Mouse (Mus musculus) midbrain, embryonic 15.5 days (tissue): ENCODE measurements at regions not wholly inside any gene's neighbourhood (a gene's known extent, or its start where the extent isn't known, plus 50 kb on each side); places are given as distances from the start of the nearest gene placed in this dataset.

ENCODE experiments used
- ATAC-seq: fragments of 200-750 bp; cut with Nextera tagmentation; replicated peaks from 2 replicates; pipeline ENCODE4 v1.8.0; 2017; ENCODE audit warnings: moderate TSS enrichment
- H3K27ac ChIP-seq: fragments of 300-500 bp; sonication (generic); 2 replicates; pipeline ENCODE4 v1.5.1; 2015; ENCODE audit warnings: mild to moderate bottlenecking, inconsistent platforms
- H3K27me3 ChIP-seq: fragments of 300-500 bp; sonication (generic); replicated peaks from 2 replicates; pipeline ENCODE4 v1.6.1; 2015; ENCODE audit warnings: inconsistent platforms
- H3K36me3 ChIP-seq: fragments of 300-500 bp; sonication (generic); replicated peaks from 2 replicates; pipeline ENCODE4 v1.6.1; 2015; ENCODE audit warnings: inconsistent platforms
- H3K4me1 ChIP-seq: fragments of 300-500 bp; sonication (generic); 2 replicates; pipeline ENCODE4 v1.6.1; 2015; ENCODE audit warnings: inconsistent platforms
- H3K4me2 ChIP-seq: fragments of 300-500 bp; sonication (generic); 2 replicates; pipeline ENCODE4 v1.6.1; 2015; ENCODE audit warnings: inconsistent platforms, mild to moderate bottlenecking, moderate library complexity
- H3K4me3 ChIP-seq: fragments of 300-500 bp; sonication (generic); 2 replicates; pipeline ENCODE4 v1.5.1; 2015; ENCODE audit warnings: mild to moderate bottlenecking, inconsistent platforms
- H3K9ac ChIP-seq: fragments of 300-500 bp; sonication (generic); 2 replicates; pipeline ENCODE4 v1.6.1; 2015; ENCODE audit warnings: mild to moderate bottlenecking, inconsistent platforms
- H3K9me3 ChIP-seq: fragments of 300-500 bp; sonication (generic); 2 replicates; pipeline ENCODE4 v1.6.1; 2016; ENCODE audit warnings: inconsistent platforms
- WGBS: fragments of 180-500 bp; shearing (Covaris S2); methylation state at CpG from one replicate; pipeline ENCODE4 v1.1.7; 2015; ENCODE audit warnings: mixed read lengths; 5-methylcytosine and 5-hydroxymethylcytosine counted together

DNA sequence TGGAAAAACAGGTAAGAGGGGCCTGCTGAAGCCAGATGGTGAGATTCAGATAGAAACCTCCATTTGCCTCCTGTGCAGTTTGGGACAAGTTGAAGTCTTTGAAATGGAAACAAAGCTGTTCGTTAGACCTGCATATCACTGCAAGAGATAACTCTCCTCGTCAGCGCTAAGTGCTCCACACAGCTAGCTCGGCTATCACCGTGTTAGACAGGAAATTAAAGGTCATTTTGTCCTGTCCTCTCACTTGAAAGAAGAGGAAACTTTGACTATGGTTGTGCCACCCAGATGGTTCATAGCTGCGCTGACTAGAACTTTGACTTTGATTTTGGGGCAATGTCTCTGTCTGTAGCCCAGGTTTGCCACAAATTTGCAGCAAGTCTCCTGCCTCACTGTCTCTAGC lies 198.5 kb upstream of the Bcl6 start:
- no peaks in the 10 kb centered on the region for H3K4me1 ChIP-seq
- H3K4me2 ChIP-seq, result no peak overlapping the region
- H3K9me3 ChIP-seq, result no peaks in the 10 kb centered on the region
- ATAC-seq, result no peak
- H3K9ac ChIP-seq, result no peak overlapping the region
- H3K4me3 ChIP-seq, result no peak overlapping the region
- no peak overlapping the region for H3K27ac ChIP-seq
- H3K27me3 ChIP-seq, result no peaks in the 10 kb centered on the region
- 88% methylated on average over 6 of the region's 6 CpGs for WGBS
- H3K36me3 ChIP-seq, result no peaks in the 10 kb centered on the region

DNA sequence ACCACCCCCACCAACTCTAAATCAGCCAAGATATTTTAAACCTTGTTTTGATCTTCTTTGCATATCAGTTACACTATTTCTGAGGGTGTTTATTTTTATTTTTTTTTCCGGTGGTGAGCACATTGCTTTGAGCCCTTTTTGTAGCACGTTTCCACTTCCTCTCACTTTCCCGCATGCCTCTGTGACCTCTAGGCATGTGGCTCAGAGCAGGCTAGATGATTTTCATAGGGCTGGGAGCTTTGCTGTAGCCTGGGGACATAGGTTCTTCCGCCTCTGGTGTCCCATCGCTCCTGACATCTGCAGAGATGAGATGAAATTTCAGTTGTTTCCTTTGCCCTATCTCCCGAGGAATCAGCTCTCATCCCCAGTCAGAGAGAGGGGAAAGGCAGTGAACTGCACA lies 197.3 kb upstream of the Bcl6 start:
- Histone ChIP-seq H3K4me1 (no peaks in the 10 kb centered on the region), H3K9ac (no peak overlapping the region), H3K27me3 (no peaks in the 10 kb centered on the region), H3K9me3 (no peaks in the 10 kb centered on the region), H3K27ac (no peak overlapping the region), H3K4me3 (no peak overlapping the region), H3K4me2 (no peak overlapping the region), H3K36me3 (no peaks in the 10 kb centered on the region)
- WGBS, result 87% methylated on average over 6 of the region's 6 CpGs
- ATAC-seq, result no peak

DNA sequence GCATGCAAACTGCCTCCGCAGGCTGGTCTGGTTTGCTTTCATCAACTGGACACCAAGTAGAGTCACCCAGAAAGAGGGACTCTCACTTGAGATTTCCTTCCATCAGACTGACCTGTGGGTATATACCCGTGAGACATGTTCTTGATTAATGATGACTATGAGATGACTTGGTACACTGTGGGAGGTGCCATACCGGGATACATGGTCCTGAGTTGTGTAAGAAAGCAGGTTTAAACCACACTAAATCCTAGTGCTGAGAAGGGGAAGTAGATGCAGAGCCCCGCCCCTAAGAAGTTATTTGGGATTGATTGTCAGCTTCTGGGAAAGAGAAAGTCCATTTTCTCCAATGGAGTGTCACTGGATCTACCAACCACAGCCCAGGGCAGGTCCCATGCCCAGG lies 196.2 kb upstream of the Bcl6 start:
- no peaks in the 10 kb centered on the region for H3K36me3 ChIP-seq
- ATAC-seq, result no peak
- no peaks in the 10 kb centered on the region for H3K9me3 ChIP-seq
- H3K27ac ChIP-seq, result no peak overlapping the region
- no peak overlapping the region for H3K4me3 ChIP-seq
- no peaks in the 10 kb centered on the region for H3K27me3 ChIP-seq
- H3K9ac ChIP-seq, result no peak overlapping the region
- 95% methylated on average over 4 of the region's 4 CpGs for WGBS
- H3K4me1 ChIP-seq, result no peaks in the 10 kb centered on the region
- H3K4me2 ChIP-seq, result no peak overlapping the region

DNA sequence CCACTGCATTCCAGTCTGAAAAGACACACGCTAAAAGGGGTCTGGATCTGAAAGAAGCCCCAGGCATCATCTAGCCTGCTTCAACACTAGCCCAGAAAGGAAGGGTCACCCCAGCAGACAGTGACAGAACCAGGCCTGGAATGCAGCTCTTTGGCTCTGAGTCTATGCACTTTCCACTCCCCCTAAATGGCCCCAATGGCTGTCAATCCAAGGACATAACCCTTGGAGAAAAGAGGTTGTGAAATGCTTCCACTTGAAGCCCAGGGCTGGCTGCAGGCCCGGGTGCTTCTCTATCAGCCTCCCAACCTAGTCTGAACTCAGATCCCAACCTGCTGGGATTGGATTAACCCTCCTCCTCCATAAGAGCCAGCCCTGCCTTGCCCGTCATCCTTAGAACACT lies 194.6 kb upstream of the Bcl6 start:
- H3K27me3 ChIP-seq, result no peaks in the 10 kb centered on the region
- ATAC-seq, result no peak
- WGBS, result 81% methylated on average over 3 of the region's 3 CpGs
- no peak overlapping the region for H3K9ac ChIP-seq
- no peaks in the 10 kb centered on the region for H3K9me3 ChIP-seq
- H3K4me3 ChIP-seq, result no peak overlapping the region
- no peak overlapping the region for H3K4me2 ChIP-seq
- H3K27ac ChIP-seq, result no peak overlapping the region
- H3K36me3 ChIP-seq, result no peaks in the 10 kb centered on the region
- H3K4me1 ChIP-seq, result no peaks in the 10 kb centered on the region

DNA sequence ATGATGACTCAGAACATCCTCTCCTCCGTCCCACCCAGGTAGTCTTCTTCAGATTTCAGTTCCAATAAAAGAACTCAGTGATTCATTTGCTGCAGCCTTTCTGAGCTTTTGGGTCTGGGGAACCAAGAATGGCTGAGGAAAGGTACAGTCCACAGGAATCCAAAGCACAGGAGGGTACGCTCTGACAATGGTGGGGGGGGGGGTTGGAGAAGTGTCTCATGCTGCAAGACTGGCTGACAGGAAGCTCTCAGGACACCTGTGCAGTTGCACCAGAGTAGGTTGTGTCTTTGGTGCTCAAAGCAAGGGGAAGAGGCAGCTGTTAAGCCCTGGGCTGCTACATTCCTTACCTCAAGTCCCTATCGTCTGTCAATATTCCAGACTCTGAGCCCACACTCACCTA lies 192.7 kb upstream of the Bcl6 start:
- Histone ChIP-seq H3K27me3 (no peaks in the 10 kb centered on the region), H3K4me3 (no peak overlapping the region), H3K9me3 (no peaks in the 10 kb centered on the region), H3K27ac (no peak overlapping the region), H3K4me1 (no peaks in the 10 kb centered on the region), H3K4me2 (no peak overlapping the region), H3K9ac (no peak overlapping the region), H3K36me3 (no peaks in the 10 kb centered on the region)
- WGBS, result 90% methylated on average over 3 of the region's 3 CpGs
- no peak for ATAC-seq

DNA sequence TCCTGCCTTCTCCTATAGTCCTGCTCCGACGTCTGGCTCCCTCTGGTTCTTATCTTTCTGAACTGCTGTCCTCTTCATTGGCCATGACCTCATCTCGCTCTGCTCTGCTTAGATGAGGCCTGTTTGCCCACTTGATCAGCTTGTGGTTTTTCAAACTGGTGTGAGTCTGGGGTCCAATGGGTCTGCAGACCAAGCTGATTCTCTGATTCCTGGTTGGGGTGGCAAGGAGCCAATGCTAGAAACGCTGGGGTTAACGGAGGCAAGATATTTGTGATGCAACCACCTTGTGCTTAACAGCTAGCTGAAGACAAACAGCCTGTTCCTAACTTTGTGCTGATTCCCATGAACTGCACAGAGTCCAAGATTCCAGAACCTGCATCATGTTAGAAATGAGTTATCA lies 192.0 kb upstream of the Bcl6 start:
- ATAC-seq, result no peak
- no peak overlapping the region for H3K4me2 ChIP-seq
- H3K4me3 ChIP-seq, result no peak overlapping the region
- WGBS, result 93% methylated on average over 5 of the region's 5 CpGs
- H3K9me3 ChIP-seq, result no peaks in the 10 kb centered on the region
- H3K9ac ChIP-seq, result no peak overlapping the region
- H3K27ac ChIP-seq, result no peak overlapping the region
- no peaks in the 10 kb centered on the region for H3K36me3 ChIP-seq
- no peaks in the 10 kb centered on the region for H3K4me1 ChIP-seq
- no peaks in the 10 kb centered on the region for H3K27me3 ChIP-seq

DNA sequence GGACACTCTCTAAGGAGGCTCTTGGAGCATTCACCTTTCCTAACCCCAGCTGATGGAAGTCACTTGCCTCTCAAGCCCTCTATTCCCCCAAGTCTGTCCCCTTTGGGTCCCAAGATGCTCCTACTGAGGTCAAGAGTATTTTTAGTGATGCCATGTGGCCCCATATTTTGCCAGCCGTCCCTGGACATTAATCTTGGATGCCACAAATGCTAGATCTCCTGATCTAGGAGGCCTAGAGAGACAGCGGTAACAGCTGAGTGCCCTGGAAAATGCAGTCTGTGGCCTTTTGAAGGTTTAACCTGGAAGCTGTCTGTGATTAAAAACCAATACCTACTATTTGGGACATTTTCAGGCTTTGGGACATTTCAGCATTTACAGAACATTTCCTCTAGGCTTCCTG lies 188.9 kb upstream of the Bcl6 start:
- Histone ChIP-seq H3K27me3 (no peaks in the 10 kb centered on the region), H3K36me3 (no peaks in the 10 kb centered on the region), H3K9me3 (no peaks in the 10 kb centered on the region), H3K4me3 (no peak overlapping the region), H3K27ac (no peak overlapping the region), H3K4me1 (no peaks in the 10 kb centered on the region), H3K9ac (no peak overlapping the region), H3K4me2 (no peak overlapping the region)
- WGBS, result 87% methylated on average over 2 of the region's 2 CpGs
- no peak for ATAC-seq

DNA sequence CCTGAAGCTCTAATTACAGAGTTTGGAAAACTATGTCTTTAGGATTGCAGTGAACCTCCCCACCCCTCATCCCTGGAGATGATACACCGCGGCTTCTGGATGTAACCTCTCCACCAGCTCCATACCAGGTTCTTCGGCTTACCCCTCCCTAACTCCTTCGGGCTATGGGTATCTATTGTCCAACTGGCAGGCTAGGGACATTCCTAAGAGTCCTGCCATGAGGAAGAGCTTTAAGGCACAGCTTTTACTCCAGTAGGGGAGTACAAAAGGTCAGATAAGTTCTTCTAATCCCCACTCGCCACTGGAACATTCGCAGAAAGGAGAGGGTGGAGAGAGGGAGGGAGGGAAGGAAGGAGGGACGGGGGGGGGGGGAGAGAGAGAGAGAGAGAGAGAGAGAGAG lies 188.5 kb upstream of the Bcl6 start:
- no peaks in the 10 kb centered on the region for H3K27me3 ChIP-seq
- H3K9me3 ChIP-seq, result no peaks in the 10 kb centered on the region
- no peak for ATAC-seq
- no peak overlapping the region for H3K9ac ChIP-seq
- WGBS, result 54% methylated on average over 7 of the region's 7 CpGs
- no peaks in the 10 kb centered on the region for H3K36me3 ChIP-seq
- H3K27ac ChIP-seq, result no peak overlapping the region
- H3K4me1 ChIP-seq, result no peaks in the 10 kb centered on the region
- H3K4me3 ChIP-seq, result no peak overlapping the region
- no peak overlapping the region for H3K4me2 ChIP-seq

DNA sequence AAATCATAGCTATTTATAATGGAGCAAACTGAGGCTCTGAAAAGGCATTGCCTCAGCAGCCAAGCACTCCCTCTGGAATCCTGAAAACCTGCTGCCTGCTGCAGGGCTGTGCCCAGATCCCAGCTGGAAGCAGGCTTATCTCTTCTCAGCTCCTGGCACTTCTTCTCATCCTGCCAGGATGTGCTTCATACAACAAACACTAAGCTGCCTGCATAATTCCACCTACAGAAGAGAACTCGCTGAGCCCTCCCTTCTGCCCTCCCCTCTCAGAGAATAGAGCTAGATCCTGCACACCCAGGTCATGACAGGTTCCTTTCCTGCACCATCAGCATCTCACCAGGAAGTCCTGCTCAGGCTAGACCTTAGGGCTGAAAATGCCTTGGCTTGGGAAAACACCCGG lies 187.4 kb upstream of the Bcl6 start:
- ATAC-seq, result peak; percentile 48
- Histone ChIP-seq H3K9ac (no peak overlapping the region), H3K9me3 (no peaks in the 10 kb centered on the region), H3K36me3 (no peaks in the 10 kb centered on the region), H3K4me1 (no peaks in the 10 kb centered on the region), H3K27ac (no peak overlapping the region), H3K4me3 (no peak overlapping the region), H3K4me2 (no peak overlapping the region), H3K27me3 (no peaks in the 10 kb centered on the region)
- 55% methylated on average over 2 of the region's 2 CpGs for WGBS

DNA sequence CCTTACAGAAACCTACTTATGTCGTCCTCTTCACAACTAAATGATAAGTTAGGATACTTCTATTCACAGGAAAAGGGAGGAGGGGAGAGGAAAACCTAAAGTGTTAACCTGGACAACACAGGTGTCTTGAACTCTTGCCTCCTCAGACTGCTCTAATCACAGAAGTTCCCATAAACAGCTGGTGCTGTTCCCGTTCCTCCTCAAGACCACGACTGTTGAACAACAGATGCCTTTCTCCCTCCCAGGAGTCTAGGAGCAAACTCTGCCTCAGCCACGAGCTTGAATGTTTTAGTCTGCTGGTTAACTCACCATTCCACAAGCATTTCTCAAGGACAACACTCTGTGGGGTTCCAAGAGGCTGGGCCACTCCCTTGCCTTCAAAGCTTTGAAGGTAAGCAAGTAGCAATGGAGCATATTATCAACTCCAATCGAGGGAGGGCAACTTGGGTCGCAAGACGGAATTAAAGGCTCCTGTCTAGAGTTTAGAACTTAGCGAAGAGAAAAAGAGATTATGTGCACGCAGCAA lies 186.6 kb upstream of the Bcl6 start:
- ATAC-seq, result no peak
- Histone ChIP-seq H3K4me2 (no peak overlapping the region), H3K36me3 (no peaks in the 10 kb centered on the region), H3K27ac (no peak overlapping the region), H3K4me3 (no peak overlapping the region), H3K4me1 (no peaks in the 10 kb centered on the region), H3K9me3 (no peaks in the 10 kb centered on the region), H3K9ac (no peak overlapping the region), H3K27me3 (no peaks in the 10 kb centered on the region)
- 77% methylated on average over 9 of the region's 9 CpGs for WGBS

DNA sequence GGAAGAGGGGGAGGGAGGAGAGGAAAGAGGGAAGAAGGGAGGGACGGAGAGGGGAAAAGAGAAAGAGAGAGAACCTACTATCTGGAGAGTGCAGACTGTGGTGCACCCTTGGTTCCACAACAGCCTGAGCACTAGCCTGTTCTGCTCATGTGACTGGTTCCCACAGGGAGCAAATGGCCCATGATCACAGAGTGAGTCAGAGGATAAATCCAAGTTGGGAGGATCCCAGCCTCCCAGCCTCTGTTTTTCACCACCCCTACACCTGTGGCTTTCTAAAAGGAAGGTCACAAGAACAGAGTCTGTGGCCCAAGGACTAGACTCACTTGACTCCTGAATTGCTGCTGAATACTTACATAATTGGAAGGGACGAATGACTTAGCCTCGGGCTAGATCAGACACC lies 185.9 kb upstream of the Bcl6 start:
- 82% methylated on average over 3 of the region's 3 CpGs for WGBS

DNA sequence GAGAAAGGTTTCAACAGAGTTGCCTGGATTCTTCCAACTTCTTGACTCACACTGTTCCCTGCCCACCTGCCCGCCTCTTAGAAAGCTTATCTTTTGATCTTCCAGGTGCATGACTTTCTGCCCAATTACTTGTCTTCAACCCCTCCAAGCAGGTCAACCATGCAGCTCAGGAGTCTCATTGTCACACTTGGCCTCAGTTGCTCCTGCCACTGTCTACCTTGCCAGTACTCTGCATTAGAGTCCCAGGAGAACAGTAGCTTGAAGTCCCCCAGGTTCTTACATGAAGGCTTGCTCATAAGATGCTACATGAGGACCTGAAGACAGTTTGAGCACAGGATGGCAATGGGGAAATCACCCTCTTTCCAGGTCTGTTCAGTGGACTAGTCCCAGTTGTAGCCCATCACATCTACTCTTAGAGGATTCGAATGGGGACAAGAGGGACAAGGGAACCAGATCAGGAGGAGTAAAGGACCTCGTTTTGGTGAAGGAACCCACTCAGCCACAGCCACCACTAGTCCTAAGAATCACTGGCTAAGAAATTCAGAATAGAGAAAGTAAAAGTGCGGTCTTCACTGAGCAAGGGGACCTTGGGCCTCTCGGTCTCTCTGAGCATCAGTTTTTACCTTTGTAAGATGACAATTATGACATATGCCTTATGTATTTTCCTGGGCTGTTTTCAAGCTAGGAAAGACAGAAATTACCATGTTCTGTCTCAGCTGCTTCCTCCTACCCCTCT lies 185.3 kb upstream of the Bcl6 start:
- Histone ChIP-seq H3K36me3 (no peaks in the 10 kb centered on the region), H3K9me3 (no peaks in the 10 kb centered on the region), H3K4me2 (no peak overlapping the region), H3K4me1 (no peaks in the 10 kb centered on the region), H3K27ac (no peak overlapping the region), H3K27me3 (no peaks in the 10 kb centered on the region), H3K9ac (no peak overlapping the region), H3K4me3 (no peak overlapping the region)
- no peak for ATAC-seq
- 87% methylated on average over 5 of the region's 5 CpGs for WGBS

More for the DNA sequence above, 185.9 kb upstream of the Bcl6 start:
- Histone ChIP-seq H3K27me3 (no peaks in the 10 kb centered on the region), H3K9ac (no peak overlapping the region), H3K4me3 (no peak overlapping the region), H3K4me2 (no peak overlapping the region), H3K9me3 (no peaks in the 10 kb centered on the region), H3K4me1 (no peaks in the 10 kb centered on the region), H3K27ac (no peak overlapping the region), H3K36me3 (no peaks in the 10 kb centered on the region)
- no peak for ATAC-seq

DNA sequence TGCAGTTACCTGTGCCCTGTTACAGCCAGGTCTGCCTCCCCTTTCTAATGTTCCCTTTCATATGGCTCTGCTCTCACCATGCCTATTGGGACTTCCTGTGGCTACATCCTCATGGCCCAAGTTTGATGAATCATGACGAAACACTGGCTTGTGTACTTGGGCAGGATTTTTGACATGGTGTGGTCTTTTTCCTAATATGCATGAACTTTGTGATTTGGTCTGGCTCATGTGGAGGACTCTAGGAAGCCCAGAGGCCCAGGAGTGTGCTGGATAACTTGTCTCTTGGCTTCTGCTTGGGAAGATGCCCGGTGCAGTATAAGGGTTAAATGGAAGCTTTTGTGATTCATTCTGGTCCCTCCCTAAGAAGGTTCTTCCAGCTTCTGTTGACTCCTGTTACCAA lies 184.0 kb upstream of the Bcl6 start:
- H3K9me3 ChIP-seq, result no peaks in the 10 kb centered on the region
- no peaks in the 10 kb centered on the region for H3K36me3 ChIP-seq
- no peak overlapping the region for H3K9ac ChIP-seq
- 88% methylated on average over 2 of the region's 2 CpGs for WGBS
- ATAC-seq, result no peak
- H3K27me3 ChIP-seq, result no peaks in the 10 kb centered on the region
- no peak overlapping the region for H3K27ac ChIP-seq
- H3K4me3 ChIP-seq, result no peak overlapping the region
- no peak overlapping the region for H3K4me2 ChIP-seq
- no peaks in the 10 kb centered on the region for H3K4me1 ChIP-seq
